Mouse (Mus musculus) kidney, adult 2 months (tissue): ENCODE data around the gene Susd4.
A peak's percentile ranks its signal among the peaks of the same experiment; 100 is the strongest.

Experiments
- CTCF ChIP-seq: fragments of 200-500 bp; conservative IDR thresholded peaks from 2 replicates; pipeline ENCODE4 v1.5.1; 2011; ENCODE audit warnings: low read depth, mild to moderate bottlenecking, control low read depth, low read length, moderate library complexity, mixed read lengths; ENCODE audit not compliant: insufficient read depth, insufficient read length
- POLR2A ChIP-seq: fragments of 200-500 bp; IDR thresholded peaks from one replicate; pipeline ENCODE4 v1.6.1; 2011; ENCODE audit warnings: low read depth, low read length, control low read depth

DNA sequence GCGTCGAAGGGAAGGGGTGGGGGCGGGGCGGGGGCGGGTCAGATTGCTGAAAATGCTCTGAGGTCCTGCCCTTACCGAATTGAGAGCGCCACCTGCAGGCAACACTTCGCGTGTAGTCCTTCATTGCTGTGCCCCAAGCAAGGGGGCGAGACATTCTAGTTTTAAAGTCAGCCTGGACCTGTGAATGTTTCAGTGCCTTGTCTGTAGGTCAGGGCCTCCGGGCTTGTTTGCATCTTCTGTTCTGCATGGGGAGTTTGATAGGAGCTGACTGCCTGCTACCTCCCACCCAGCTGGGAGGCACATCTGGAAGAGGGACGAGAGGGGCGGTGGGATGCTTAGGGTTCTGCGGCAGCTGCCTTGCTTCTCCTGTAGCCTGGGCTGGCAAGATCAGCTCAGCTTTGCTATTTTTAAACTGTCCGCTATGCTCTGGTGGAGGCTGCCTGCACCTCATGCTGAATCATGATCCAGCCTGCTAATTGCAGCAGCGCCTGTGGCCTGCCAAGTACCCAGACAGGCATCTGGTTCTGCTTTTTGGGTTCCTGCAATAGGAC is 28.9 kb downstream of the Susd4 start:
- TF ChIP-seq CTCF = peak; percentile 63
- no peak for TF ChIP-seq POLR2A
